Mouse (Mus musculus) bone marrow macrophage, adult 2 months (primary cell): ENCODE data around the gene Spns1.

Experiments
- CTCF ChIP-seq: IDR thresholded peaks from 2 replicates; pipeline ENCODE4 v1.5.1; 2012; ENCODE audit warnings: low read depth, mild to moderate bottlenecking, low read length, moderate library complexity
- POLR2A ChIP-seq: IDR thresholded peaks from 2 replicates; pipeline ENCODE4 v1.6.1; 2012; ENCODE audit warnings: mild to moderate bottlenecking, low read depth, low read length, borderline replicate concordance

GRCm38 (mm10) chr7:126368367-126368766, 8.9 kb downstream of the Spns1 start:
- TF ChIP-seq CTCF (no peak), POLR2A (no peak)
